Mouse (Mus musculus) liver, embryonic 11.5 days (tissue): ENCODE results near the gene Col4a1. TPM values are rescaled to one million over a fixed set of nuclear protein-coding genes. Genes with fewer than 3 reads are reported as not detected.
A peak's percentile ranks its signal among the peaks of the same experiment; 100 is the strongest.

ENCODE experiments used
- ATAC-seq: fragments of 200-750 bp; cut with Nextera tagmentation; replicated peaks from 2 replicates; pipeline ENCODE4 v1.8.0; 2017; ENCODE audit warnings: moderate number of reproducible peaks, mild to moderate bottlenecking, moderate TSS enrichment, moderate library complexity; ENCODE audit not compliant: low FRiP score
- DNase-seq: peaks from one replicate; pipeline ENCODE4 v3.0.0-alpha.2; 2017; ENCODE audit warnings: low spot score
- H3K27ac ChIP-seq: fragments of 300-500 bp; sonication (generic); 2 replicates; pipeline ENCODE4 v1.5.1; 2014; ENCODE audit warnings: mild to moderate bottlenecking, low read depth, low read length, control low read depth
- H3K27me3 ChIP-seq: fragments of 300-500 bp; sonication (generic); replicated peaks from 2 replicates; pipeline ENCODE4 v1.6.1; 2014; ENCODE audit warnings: low read length, mixed read lengths; ENCODE audit not compliant: control insufficient read depth, insufficient read depth
- H3K36me3 ChIP-seq: fragments of 300-500 bp; sonication (generic); 2 replicates; pipeline ENCODE4 v1.6.1; 2014; ENCODE audit warnings: mild to moderate bottlenecking, low read length, moderate library complexity, mixed read lengths; ENCODE audit not compliant: control insufficient read depth, insufficient read depth
- H3K4me1 ChIP-seq: fragments of 300-500 bp; sonication (generic); replicated peaks from 2 replicates; pipeline ENCODE4 v1.6.1; 2014; ENCODE audit warnings: low read length, mixed read lengths; ENCODE audit not compliant: control insufficient read depth, insufficient read depth
- H3K4me2 ChIP-seq: fragments of 300-500 bp; sonication (generic); 2 replicates; pipeline ENCODE4 v1.6.1; 2014; ENCODE audit warnings: mild to moderate bottlenecking, control low read depth, moderate library complexity
- H3K4me3 ChIP-seq: fragments of 300-500 bp; sonication (generic); 2 replicates; pipeline ENCODE4 v1.5.1; 2014; ENCODE audit warnings: low read depth, low read length, control low read depth
- H3K9ac ChIP-seq: fragments of 300-500 bp; sonication (generic); 2 replicates; pipeline ENCODE4 v1.6.1; 2014; ENCODE audit warnings: low read depth, low read length, control low read depth
- H3K9me3 ChIP-seq: fragments of 300-500 bp; sonication (generic); 2 replicates; pipeline ENCODE4 v1.6.1; 2016; ENCODE audit warnings: low read length, inconsistent platforms, mixed read lengths; ENCODE audit not compliant: control insufficient read depth
- WGBS: fragments of 180-500 bp; shearing (Covaris S2); extraction: QIAGEN DNeasy Blood & Tissue Kit; methylation state at CpG from one replicate; pipeline ENCODE4 v1.1.7; 2014; 5-methylcytosine and 5-hydroxymethylcytosine counted together
- polyA plus RNA-seq: library from polyadenylated mRNA; unstranded; fragments of >200 nt; fragmentation: Nextera tagmentation; extraction: Ambion mirVana; gene quantifications from 2 replicates; pipeline ENCODE4 v1.2.1, GENCODE M21; 2014

Col4a1 gene
- polyA plus RNA-seq, 1 experiment from 2014 or later: 40.8 TPM

GRCm38 (mm10) chr8:11311681-11312348 lies 811 bp downstream of the Col4a1 start:
- no peaks in the 10 kb centered on the region for H3K9me3 ChIP-seq
- H3K4me1 ChIP-seq: no peaks in the 10 kb centered on the region; the same call in 1 of the 2 replicates
- DNase-seq (no peak), ATAC-seq (no peak)
- peak overlapping the region; percentile 48 for H3K9ac ChIP-seq
- peak overlapping the region; percentile 72 for H3K4me2 ChIP-seq
- H3K36me3 ChIP-seq: no peaks in the 10 kb centered on the region
- H3K27me3 ChIP-seq: peaks cover 54% of the 10 kb centered on the region
- peak overlapping the region; percentile 60 for H3K4me3 ChIP-seq
- 4% methylated on average over 34 of the region's 34 CpGs for WGBS
- H3K27ac ChIP-seq: no peak overlapping the region

GRCm38 (mm10) chr8:11310049-11310448 lies 2.6 kb downstream of the Col4a1 start:
- no peak overlapping the region for H3K27ac ChIP-seq
- no peaks in the 10 kb centered on the region; the same call in 1 of the 2 replicates for H3K4me1 ChIP-seq
- WGBS: 43% methylated on average over 2 of the region's 2 CpGs
- no peak for ATAC-seq
- no peak overlapping the region for H3K4me3 ChIP-seq
- no peak overlapping the region for H3K9ac ChIP-seq
- H3K4me2 ChIP-seq: no peak overlapping the region
- H3K27me3 ChIP-seq: peaks cover 47% of the 10 kb centered on the region
- no peaks in the 10 kb centered on the region for H3K36me3 ChIP-seq
- no peaks in the 10 kb centered on the region for H3K9me3 ChIP-seq
- DNase-seq: no peak

GRCm38 (mm10) chr8:11309226-11309625 lies 3.4 kb downstream of the Col4a1 start:
- DNase-seq: no peak
- WGBS: 30% methylated on average over 5 of the region's 5 CpGs
- no peak overlapping the region for H3K4me3 ChIP-seq
- no peak overlapping the region for H3K9ac ChIP-seq
- ATAC-seq: no peak
- H3K27ac ChIP-seq: no peak overlapping the region
- no peaks in the 10 kb centered on the region for H3K36me3 ChIP-seq
- no peaks in the 10 kb centered on the region; the same call in 1 of the 2 replicates for H3K4me1 ChIP-seq
- no peaks in the 10 kb centered on the region for H3K9me3 ChIP-seq
- H3K27me3 ChIP-seq: peaks cover 39% of the 10 kb centered on the region
- H3K4me2 ChIP-seq: no peak overlapping the region

GRCm38 (mm10) chr8:11308570-11308998 lies 4.0 kb downstream of the Col4a1 start:
- 60% methylated on average over 7 of the region's 7 CpGs for WGBS

GRCm38 (mm10) chr8:11307451-11307850 lies 5.2 kb downstream of the Col4a1 start:
- DNase-seq: no peak
- Histone ChIP-seq H3K4me2 (no peak overlapping the region), H3K27ac (no peak overlapping the region), H3K9me3 (no peaks in the 10 kb centered on the region), H3K4me1 (no peaks in the 10 kb centered on the region), H3K4me3 (no peak overlapping the region), H3K27me3 (peaks cover 21% of the 10 kb centered on the region), H3K36me3 (no peaks in the 10 kb centered on the region), H3K9ac (no peak overlapping the region)
- ATAC-seq: no peak
- 77% methylated on average over 7 of the region's 7 CpGs for WGBS

More at GRCm38 (mm10) chr8:11308570-11308998, 4.0 kb downstream of the Col4a1 start:
- Histone ChIP-seq H3K27me3 (peaks cover 32% of the 10 kb centered on the region), H3K4me2 (no peak overlapping the region), H3K27ac (no peak overlapping the region), H3K4me1 (no peaks in the 10 kb centered on the region; the same call in 1 of the 2 replicates), H3K4me3 (no peak overlapping the region), H3K36me3 (no peaks in the 10 kb centered on the region), H3K9me3 (no peaks in the 10 kb centered on the region), H3K9ac (no peak overlapping the region)
- ATAC-seq (no peak), DNase-seq (no peak)

GRCm38 (mm10) chr8:11305539-11305938 lies 7.1 kb downstream of the Col4a1 start:
- DNase-seq (no peak), ATAC-seq (no peak)
- no peak overlapping the region for H3K27ac ChIP-seq
- peaks cover 2% of the 10 kb centered on the region; the same call in 1 of the 2 replicates for H3K27me3 ChIP-seq
- H3K9me3 ChIP-seq: no peaks in the 10 kb centered on the region
- no peaks in the 10 kb centered on the region for H3K36me3 ChIP-seq
- no peak overlapping the region for H3K9ac ChIP-seq
- H3K4me1 ChIP-seq: no peaks in the 10 kb centered on the region
- 73% methylated on average over 1 of the region's 1 CpGs for WGBS
- H3K4me3 ChIP-seq: no peak overlapping the region
- H3K4me2 ChIP-seq: no peak overlapping the region

GRCm38 (mm10) chr8:11304027-11304601 lies 8.5 kb downstream of the Col4a1 start:
- no peak overlapping the region for H3K27ac ChIP-seq
- no peaks in the 10 kb centered on the region for H3K9me3 ChIP-seq
- no peaks in the 10 kb centered on the region for H3K4me1 ChIP-seq
- H3K9ac ChIP-seq: no peak overlapping the region
- ATAC-seq (no peak), DNase-seq (no peak)
- WGBS: 77% methylated on average over 6 of the region's 6 CpGs
- no peak overlapping the region for H3K4me3 ChIP-seq
- no peak overlapping the region for H3K4me2 ChIP-seq
- no peaks in the 10 kb centered on the region; the same call in 1 of the 2 replicates for H3K27me3 ChIP-seq
- H3K36me3 ChIP-seq: no peaks in the 10 kb centered on the region

GRCm38 (mm10) chr8:11300436-11300835 lies 12.2 kb downstream of the Col4a1 start:
- no peak for ATAC-seq
- no peaks in the 10 kb centered on the region for H3K27me3 ChIP-seq
- no peak overlapping the region for H3K9ac ChIP-seq
- no peak overlapping the region for H3K4me2 ChIP-seq
- H3K27ac ChIP-seq: no peak overlapping the region
- H3K36me3 ChIP-seq: no peaks in the 10 kb centered on the region
- H3K9me3 ChIP-seq: no peaks in the 10 kb centered on the region
- H3K4me1 ChIP-seq: no peaks in the 10 kb centered on the region
- no peak for DNase-seq
- H3K4me3 ChIP-seq: no peak overlapping the region
- 80% methylated on average over 8 of the region's 8 CpGs for WGBS

GRCm38 (mm10) chr8:11299317-11299602 lies 13.4 kb downstream of the Col4a1 start:
- Histone ChIP-seq H3K9ac (no peak overlapping the region), H3K4me1 (no peaks in the 10 kb centered on the region), H3K27ac (no peak overlapping the region), H3K4me3 (no peak overlapping the region), H3K4me2 (no peak overlapping the region), H3K27me3 (no peaks in the 10 kb centered on the region), H3K9me3 (no peaks in the 10 kb centered on the region), H3K36me3 (no peaks in the 10 kb centered on the region)
- 64% methylated on average over 3 of the region's 3 CpGs for WGBS
- ATAC-seq (no peak), DNase-seq (no peak)
